Mouse (Mus musculus): ENCODE results near the gene Dcp1b.

The Dcp1b gene

GRCm38 (mm10) chr6:119233066-119233465, 58.0 kb downstream of the Dcp1b start:
- peak; percentile 37 for DNase-seq (ENCODE audit: low spot score)

GRCm38 (mm10) chr6:119235441-119235840, 60.4 kb downstream of the Dcp1b start:
- no peak for DNase-seq (ENCODE audit: low spot score)

GRCm38 (mm10) chr6:119236241-119236640, 61.2 kb downstream of the Dcp1b start, which contains the start of gene Cacna2d4:
Gene Cacna2d4, plus strand, starts transcription at chr6:119236526.
- peak; percentile 30 for DNase-seq (ENCODE audit: low spot score)

GRCm38 (mm10) chr6:119237427-119237989, 62.5 kb downstream of the Dcp1b start:
- DNase-seq (ENCODE audit: low spot score): no peak

- DNase-seq (ENCODE audit: low spot score): no peak
Observed at GRCm38 (mm10) chr6:119239341-119240005, 64.4 kb downstream of the Dcp1b start.

- DNase-seq (ENCODE audit: low spot score): no peak
Observed at GRCm38 (mm10) chr6:119240256-119240655, 65.2 kb downstream of the Dcp1b start.

- DNase-seq (ENCODE audit: low spot score): peak; percentile 41
Observed at GRCm38 (mm10) chr6:119240871-119241705, 66.0 kb downstream of the Dcp1b start.

- DNase-seq (ENCODE audit: low spot score): no peak
Observed at GRCm38 (mm10) chr6:119246082-119246481, 71.0 kb downstream of the Dcp1b start.

GRCm38 (mm10) chr6:119248578-119248977, 73.5 kb downstream of the Dcp1b start:
- no peak for DNase-seq (ENCODE audit: low spot score)

- no peak for DNase-seq (ENCODE audit: low spot score)
Observed at GRCm38 (mm10) chr6:119249726-119250125, 74.7 kb downstream of the Dcp1b start.

GRCm38 (mm10) chr6:119251704-119252103, 76.7 kb downstream of the Dcp1b start:
- DNase-seq (ENCODE audit: low spot score): no peak
